In the genomic region with DNA sequence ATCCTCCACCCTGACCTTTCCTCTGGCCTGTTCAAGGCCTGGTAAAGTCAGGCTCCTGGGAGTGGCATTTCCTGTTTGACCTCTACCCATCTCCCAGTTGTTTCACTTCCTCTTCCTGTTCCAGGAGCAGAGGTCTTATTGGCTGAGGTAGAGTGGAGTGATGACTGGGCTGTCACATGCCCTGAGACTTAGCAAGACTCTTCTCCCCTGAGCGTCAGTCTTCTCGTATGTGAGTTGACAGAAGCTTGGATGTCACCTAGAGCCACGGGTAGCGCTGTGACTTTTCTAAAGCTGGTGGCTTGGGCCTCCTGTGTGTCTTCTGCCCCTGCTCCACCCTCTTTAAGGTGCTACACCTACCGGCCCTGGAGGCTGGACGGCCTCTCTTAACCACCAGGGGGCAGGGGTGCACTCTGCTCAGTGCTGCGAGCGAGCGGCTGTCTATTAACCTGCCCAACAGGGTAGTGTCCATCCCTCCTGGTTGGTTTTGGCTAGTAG, we compare ENCODE assay signal across 8 mouse cellular contexts. TPM values are rescaled to one million over a fixed set of nuclear protein-coding genes. Genes with fewer than 3 reads are reported as not detected.
DNase-seq lines count a peak whose midpoint lies in the region; ATAC-seq and TF ChIP-seq lines count a peak whose summit lies in the region.

No protein-coding gene starts in this region.

- ATAC-seq in heart, embryonic 12.5 days (ENCODE audit: insufficient number of reproducible peaks, low FRiP score) = no peak
- ATAC-seq in midbrain, embryonic 13.5 days = peak; percentile 62; the same call in 1 of the 2 replicates

- TF ChIP-seq POLR2A in bone marrow macrophage, adult 2 months (IDR thresholded peaks at IDR 0.05; ENCODE audit: borderline replicate concordance, low read depth, low read length) = no peak

- H3K36me3 ChIP-seq in heart, embryonic 12.5 days = peaks cover 30% of the 10 kb centered on the region
- peaks cover 33% of the 10 kb centered on the region for H3K36me3 ChIP-seq in midbrain, embryonic 13.5 days

- H3K4me1 ChIP-seq in heart, embryonic 12.5 days (replicated peaks) = peaks cover 17% of the 10 kb centered on the region
- peaks cover 23% of the 10 kb centered on the region for H3K4me1 ChIP-seq in bone marrow macrophage, adult 2 months (ENCODE audit: control insufficient read depth, insufficient read depth, low read length)
- peaks cover 29% of the 10 kb centered on the region for H3K4me1 ChIP-seq in midbrain, embryonic 13.5 days (replicated peaks)

- intact Hi-C loops in left cerebral cortex, postnatal 4 days (cut with DNase I) = loop anchor here (5.0 kb wide), 1 partner anchor 76 kb away; a partner anchor contains a TSS

- no peak overlapping the region for H3K4me2 ChIP-seq in heart, embryonic 12.5 days
- no peak overlapping the region for H3K4me2 ChIP-seq in midbrain, embryonic 13.5 days (replicated peaks)

- no peak overlapping the region for H3K27ac ChIP-seq in heart, embryonic 12.5 days (ENCODE audit: poor library complexity, severe bottlenecking)
- peak overlapping the region; percentile 95 for H3K27ac ChIP-seq in bone marrow macrophage, adult 2 months (ENCODE audit: insufficient read depth, low read depth, low read length)
- no peak overlapping the region for H3K27ac ChIP-seq in midbrain, embryonic 13.5 days

- no peak overlapping the region for H3K9ac ChIP-seq in heart, embryonic 12.5 days
- H3K9ac ChIP-seq in midbrain, embryonic 13.5 days (replicated peaks) = no peak overlapping the region

- DNase-seq in heart, adult 18-20 months = peak; percentile 68 to 86
- DNase-seq in forelimb bud, embryonic 11.5 days (ENCODE audit: low read depth, low spot score) = peak; percentile 46
- peak; percentile 84 for DNase-seq in induced T-regulatory cell, adult 2 months (ENCODE audit: low read depth)
- peak; percentile 83 for DNase-seq in left cerebral cortex, postnatal 4 days
- peak; percentile 80 for DNase-seq in spleen, postnatal 36 days (ENCODE audit: low spot score in 2 of 2)

- TF ChIP-seq CTCF in bone marrow macrophage, adult 2 months (IDR thresholded peaks at IDR 0.05; ENCODE audit: low read depth, low read length) = no peak

- no peak overlapping the region for H3K4me3 ChIP-seq in heart, embryonic 12.5 days
- 0 out of 2 replicates have a peak overlapping the region, but pooled peaks have one; percentile 11 for H3K4me3 ChIP-seq in bone marrow macrophage, adult 2 months (ENCODE audit: insufficient read depth, low read length)
- no peak overlapping the region for H3K4me3 ChIP-seq in midbrain, embryonic 13.5 days (replicated peaks)

- H3K27me3 ChIP-seq in heart, embryonic 12.5 days (replicated peaks) = peaks cover 3% of the 10 kb centered on the region; the same call in 1 of the 2 replicates
- H3K27me3 ChIP-seq in midbrain, embryonic 13.5 days = no peaks in the 10 kb centered on the region

- no peaks in the 10 kb centered on the region for H3K9me3 ChIP-seq in heart, embryonic 12.5 days (replicated peaks)
- no peaks in the 10 kb centered on the region for H3K9me3 ChIP-seq in midbrain, embryonic 13.5 days

- WGBS in heart, embryonic 12.5 days = 17% methylated on average over 9 of the region's 9 CpGs
- WGBS in midbrain, embryonic 13.5 days = 25% methylated on average over 9 of the region's 9 CpGs

RNA-seq across cellular contexts. Expression of a gene that starts 6.8 kb away (rescaled TPM):
- 100 to 1,000 TPM; 126 to 128 TPM for total RNA-seq in heart, adult 18-20 months (2021)
- 207 and 213 TPM in 2 replicates for polyA plus RNA-seq in heart, embryonic 12.5 days (2016; fragmentation: Nextera tagmentation; extraction: Ambion mirVana)
- polyA plus RNA-seq in bone marrow macrophage, adult 2 months (2012; ENCODE audit: insufficient read depth, insufficient read length, missing spikeins) = 324 and 349 TPM in 2 replicates
- total RNA-seq in left cerebral cortex, postnatal 4 days (2021) = 100 to 1,000 TPM; 276 to 297 TPM
- polyA plus RNA-seq in midbrain, embryonic 13.5 days (2015; fragmentation: Nextera tagmentation; extraction: Ambion mirVana) = 311 and 312 TPM in 2 replicates

RNA-seq across cellular contexts. Expression of a gene that starts 7.7 kb away (rescaled TPM):
- total RNA-seq in heart, adult 18-20 months (2021) = 10 to 100 TPM; 48.6 to 50.6 TPM
- polyA plus RNA-seq in heart, embryonic 12.5 days (2016; fragmentation: Nextera tagmentation; extraction: Ambion mirVana) = 59.7 and 60.7 TPM in 2 replicates
- polyA plus RNA-seq in bone marrow macrophage, adult 2 months (2012; ENCODE audit: insufficient read depth, insufficient read length, missing spikeins) = 46.6 and 52.5 TPM in 2 replicates
- total RNA-seq in left cerebral cortex, postnatal 4 days (2021) = 10 to 100 TPM; 37.7 to 39.9 TPM
- polyA plus RNA-seq in midbrain, embryonic 13.5 days (2015; fragmentation: Nextera tagmentation; extraction: Ambion mirVana) = 118 and 122 TPM in 2 replicates

RNA-seq across cellular contexts. Expression of a gene that starts 52.0 kb away (rescaled TPM):
- total RNA-seq in heart, adult 18-20 months (2021) = 1 to 10 TPM; 6.1 to 7.7 TPM
- polyA plus RNA-seq in heart, embryonic 12.5 days (2016; fragmentation: Nextera tagmentation; extraction: Ambion mirVana) = 21.6 and 22.1 TPM in 2 replicates
- 40.3 and 41.2 TPM in 2 replicates for polyA plus RNA-seq in bone marrow macrophage, adult 2 months (2012; ENCODE audit: insufficient read depth, insufficient read length, missing spikeins)
- 10 to 100 TPM; 25.6 to 29.6 TPM for total RNA-seq in left cerebral cortex, postnatal 4 days (2021)
- polyA plus RNA-seq in midbrain, embryonic 13.5 days (2015; fragmentation: Nextera tagmentation; extraction: Ambion mirVana) = 21.5 and 23.6 TPM in 2 replicates
